Mouse (Mus musculus) forebrain, embryonic 16.5 days (tissue): ENCODE measurements at regions not wholly inside any gene's neighbourhood (a gene's known extent, or its start where the extent isn't known, plus 50 kb on each side); places are given as distances from the start of the nearest gene placed in this dataset.

Source experiments
- ATAC-seq: fragments of 200-750 bp; cut with Nextera tagmentation; 2 replicates; pipeline ENCODE4 v1.8.0; 2017; ENCODE audit warnings: mild to moderate bottlenecking, moderate library complexity
- H3K27ac ChIP-seq: fragments of 300-500 bp; sonication (generic); 2 replicates; pipeline ENCODE4 v1.5.1; 2014; ENCODE audit warnings: low read length, control low read depth
- H3K27me3 ChIP-seq: fragments of 300-500 bp; sonication (generic); replicated peaks from 2 replicates; pipeline ENCODE4 v1.6.1; 2014; ENCODE audit warnings: low read length; ENCODE audit not compliant: control insufficient read depth, insufficient read depth
- H3K36me3 ChIP-seq: fragments of 300-500 bp; sonication (generic); 2 replicates; pipeline ENCODE4 v1.6.1; 2014; ENCODE audit not compliant: control insufficient read depth, insufficient read depth
- H3K4me1 ChIP-seq: fragments of 300-500 bp; sonication (generic); replicated peaks from 2 replicates; pipeline ENCODE4 v1.6.1; 2014; ENCODE audit warnings: low read length; ENCODE audit not compliant: control insufficient read depth, insufficient read depth
- H3K4me2 ChIP-seq: fragments of 300-500 bp; sonication (generic); 2 replicates; pipeline ENCODE4 v1.6.1; 2014; ENCODE audit warnings: mild to moderate bottlenecking, low read length, control low read depth
- H3K4me3 ChIP-seq: fragments of 300-500 bp; sonication (generic); replicated peaks from 2 replicates; pipeline ENCODE4 v1.5.1; 2014; ENCODE audit warnings: mild to moderate bottlenecking, low read length, control low read depth
- H3K9ac ChIP-seq: fragments of 300-500 bp; sonication (generic); replicated peaks from 2 replicates; pipeline ENCODE4 v1.6.1; 2014; ENCODE audit warnings: low read depth, low read length, control low read depth
- H3K9me3 ChIP-seq: fragments of 300-500 bp; sonication (generic); 2 replicates; pipeline ENCODE4 v1.6.1; 2016; ENCODE audit warnings: low read length; ENCODE audit not compliant: control insufficient read depth
- WGBS: fragments of 180-500 bp; shearing (Covaris S2); extraction: QIAGEN DNeasy Blood & Tissue Kit; methylation state at CpG from one replicate; pipeline ENCODE4 v1.1.7; 2014; 5-methylcytosine and 5-hydroxymethylcytosine counted together

- peaks cover 18% of the 10 kb centered on the region for H3K4me1 ChIP-seq
- H3K36me3 ChIP-seq: no peaks in the 10 kb centered on the region
- no peaks in the 10 kb centered on the region for H3K9me3 ChIP-seq
- H3K27ac ChIP-seq: peak overlapping the region; percentile 97
- H3K9ac ChIP-seq: peak overlapping the region; percentile 67
- WGBS: 60% methylated on average over 4 of the region's 4 CpGs
- peak overlapping the region; percentile 60 for H3K4me2 ChIP-seq
- H3K4me3 ChIP-seq: peak overlapping the region; percentile 45
- H3K27me3 ChIP-seq: no peaks in the 10 kb centered on the region
- ATAC-seq: peak; percentile 41
These were observed 64.5 kb downstream of the Gm11146 start for GRCm38 (mm10) chr16:77537351-77537750.

DNA sequence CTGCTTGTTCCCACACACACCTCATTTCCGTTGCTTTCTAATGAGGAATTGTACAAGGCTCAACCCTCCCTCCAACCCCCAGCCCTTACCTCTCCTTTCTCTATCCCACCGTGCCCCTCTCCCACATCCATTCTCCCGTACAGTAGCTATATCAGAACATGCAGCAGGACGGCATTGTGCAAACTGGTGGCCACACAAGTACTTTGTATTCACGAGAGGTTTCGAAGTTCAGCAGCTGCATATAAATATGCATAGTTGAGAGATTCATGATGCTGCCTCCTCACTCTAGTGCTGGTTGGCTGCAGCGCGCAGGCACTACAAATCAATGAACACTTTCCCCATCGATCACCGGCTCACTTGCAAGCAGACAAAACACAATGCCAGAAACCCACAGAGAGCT is 65.1 kb downstream of the Gm11146 start:
- H3K4me2 ChIP-seq: peak overlapping the region; percentile 60
- H3K27ac ChIP-seq: peak overlapping the region; percentile 97
- WGBS: 11% methylated on average over 10 of the region's 10 CpGs
- H3K9me3 ChIP-seq: no peaks in the 10 kb centered on the region
- peak overlapping the region; percentile 45 for H3K4me3 ChIP-seq
- peak; percentile 90 for ATAC-seq
- H3K27me3 ChIP-seq: no peaks in the 10 kb centered on the region
- H3K36me3 ChIP-seq: no peaks in the 10 kb centered on the region
- H3K4me1 ChIP-seq: peaks cover 18% of the 10 kb centered on the region
- H3K9ac ChIP-seq: peak overlapping the region; percentile 67

GRCm38 (mm10) chr16:77536314-77536713 is 65.6 kb downstream of the Gm11146 start:
- H3K27ac ChIP-seq: peak overlapping the region; percentile 97
- peak overlapping the region; percentile 60 for H3K4me2 ChIP-seq
- H3K4me3 ChIP-seq: peak overlapping the region; percentile 45
- no peaks in the 10 kb centered on the region for H3K9me3 ChIP-seq
- no peaks in the 10 kb centered on the region for H3K27me3 ChIP-seq
- H3K36me3 ChIP-seq: no peaks in the 10 kb centered on the region
- WGBS: 16% methylated on average over 6 of the region's 6 CpGs
- ATAC-seq: peak; percentile 83
- peaks cover 18% of the 10 kb centered on the region for H3K4me1 ChIP-seq
- H3K9ac ChIP-seq: peak overlapping the region; percentile 67

GRCm38 (mm10) chr16:77535021-77535420 is 66.9 kb downstream of the Gm11146 start:
- 92% methylated on average over 3 of the region's 3 CpGs for WGBS
- no peak for ATAC-seq
- Histone ChIP-seq H3K4me2 (no peak overlapping the region), H3K4me1 (peaks cover 18% of the 10 kb centered on the region), H3K36me3 (0 out of 2 replicates have a peak, but pooled peaks cover 2% of the 10 kb centered on the region), H3K4me3 (no peak overlapping the region), H3K9me3 (no peaks in the 10 kb centered on the region), H3K9ac (no peak overlapping the region), H3K27me3 (no peaks in the 10 kb centered on the region), H3K27ac (no peak overlapping the region)

GRCm38 (mm10) chr16:77531596-77531995 is 70.3 kb downstream of the Gm11146 start:
- Histone ChIP-seq H3K9ac (no peak overlapping the region), H3K4me3 (no peak overlapping the region), H3K27ac (no peak overlapping the region), H3K9me3 (no peaks in the 10 kb centered on the region), H3K4me2 (no peak overlapping the region), H3K36me3 (0 out of 2 replicates have a peak, but pooled peaks cover 2% of the 10 kb centered on the region), H3K4me1 (peaks cover 4% of the 10 kb centered on the region), H3K27me3 (no peaks in the 10 kb centered on the region)
- WGBS: 62% methylated on average over 10 of the region's 10 CpGs
- ATAC-seq: no peak

GRCm38 (mm10) chr16:77527951-77528350 is 73.9 kb downstream of the Gm11146 start:
- Histone ChIP-seq H3K4me2 (no peak overlapping the region), H3K4me1 (no peaks in the 10 kb centered on the region), H3K9me3 (no peaks in the 10 kb centered on the region), H3K27ac (no peak overlapping the region), H3K36me3 (0 out of 2 replicates have a peak, but pooled peaks cover 2% of the 10 kb centered on the region), H3K9ac (no peak overlapping the region), H3K4me3 (no peak overlapping the region), H3K27me3 (no peaks in the 10 kb centered on the region)
- 79% methylated on average over 1 of the region's 1 CpGs for WGBS
- ATAC-seq: no peak

DNA sequence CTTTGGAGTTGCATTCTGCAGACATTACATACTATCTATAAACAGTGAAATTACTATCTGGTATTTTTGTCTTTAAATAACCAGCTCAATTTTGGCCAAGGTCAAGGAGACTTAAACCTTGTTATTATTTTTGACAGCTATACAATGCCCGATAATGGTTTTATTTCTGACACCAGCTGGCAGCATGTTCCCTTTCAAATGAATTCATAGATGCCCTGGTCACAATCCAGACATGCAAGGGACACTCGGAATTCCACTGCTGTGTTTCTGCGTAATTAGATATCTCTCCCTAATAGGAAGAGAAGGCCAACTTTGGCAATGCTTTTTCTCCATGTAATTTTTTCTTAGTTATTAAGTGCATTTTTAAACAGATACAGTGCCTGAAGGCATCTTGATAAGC is 87.3 kb downstream of the Gm11146 start:
- H3K36me3 ChIP-seq: no peaks in the 10 kb centered on the region; the same call in none of the 2 replicates
- peaks cover 5% of the 10 kb centered on the region; the same call in 1 of the 2 replicates for H3K4me1 ChIP-seq
- WGBS: 53% methylated on average over 3 of the region's 3 CpGs
- no peak for ATAC-seq
- H3K4me2 ChIP-seq: no peak overlapping the region
- no peak overlapping the region for H3K27ac ChIP-seq
- H3K9me3 ChIP-seq: no peaks in the 10 kb centered on the region
- H3K27me3 ChIP-seq: no peaks in the 10 kb centered on the region
- H3K9ac ChIP-seq: no peak overlapping the region
- no peak overlapping the region for H3K4me3 ChIP-seq

- no peak overlapping the region for H3K27ac ChIP-seq
These were observed 98.3 kb downstream of the Gm11146 start for GRCm38 (mm10) chr16:77503556-77503955.

GRCm38 (mm10) chr16:77502916-77503315 is 99.0 kb downstream of the Gm11146 start:
- Histone ChIP-seq H3K4me2 (no peak overlapping the region), H3K27ac (no peak overlapping the region), H3K27me3 (no peaks in the 10 kb centered on the region), H3K4me1 (peaks cover 19% of the 10 kb centered on the region), H3K9me3 (no peaks in the 10 kb centered on the region), H3K36me3 (no peaks in the 10 kb centered on the region), H3K4me3 (peak overlapping the region; percentile 14; the same call in 1 of the 2 replicates), H3K9ac (no peak overlapping the region)
- ATAC-seq: no peak
- 16% methylated on average over 5 of the region's 5 CpGs for WGBS

More at GRCm38 (mm10) chr16:77503556-77503955, 98.3 kb downstream of the Gm11146 start:
- 26% methylated on average over 5 of the region's 5 CpGs for WGBS
- Histone ChIP-seq H3K4me2 (peak overlapping the region; percentile 45), H3K9me3 (no peaks in the 10 kb centered on the region), H3K9ac (peak overlapping the region; percentile 16), H3K27me3 (no peaks in the 10 kb centered on the region), H3K36me3 (no peaks in the 10 kb centered on the region), H3K4me1 (peaks cover 18% of the 10 kb centered on the region), H3K4me3 (peak overlapping the region; percentile 32)
- ATAC-seq: no peak

DNA sequence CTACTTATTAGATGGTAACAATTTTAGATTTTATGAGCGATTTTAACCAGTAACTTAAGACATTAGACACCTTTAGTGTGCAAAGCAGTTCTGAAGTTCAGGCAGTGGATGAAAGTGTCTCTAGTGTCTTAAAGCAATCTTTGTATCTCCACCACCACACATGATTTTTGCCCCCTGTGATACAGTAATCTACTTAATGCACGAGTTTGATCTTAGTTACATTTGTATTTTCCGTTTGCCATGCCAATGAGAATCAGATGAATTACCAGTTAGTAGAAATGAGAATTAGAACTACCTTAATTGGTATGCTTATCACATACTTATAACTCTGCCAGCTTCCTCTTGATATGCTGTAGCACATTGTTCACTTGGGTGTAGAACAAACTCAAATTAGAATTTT is 99.9 kb downstream of the Gm11146 start:
- WGBS: 17% methylated on average over 3 of the region's 3 CpGs
- Histone ChIP-seq H3K4me1 (peaks cover 19% of the 10 kb centered on the region), H3K27ac (peak overlapping the region; percentile 74)

More for the DNA sequence above, 99.9 kb downstream of the Gm11146 start:
- H3K4me2 ChIP-seq: peak overlapping the region; percentile 49
- no peak for ATAC-seq
- H3K4me3 ChIP-seq: peak overlapping the region; percentile 46
- H3K9me3 ChIP-seq: no peaks in the 10 kb centered on the region
- no peaks in the 10 kb centered on the region for H3K36me3 ChIP-seq
- no peaks in the 10 kb centered on the region for H3K27me3 ChIP-seq
- peak overlapping the region; percentile 56 for H3K9ac ChIP-seq
